Mouse (Mus musculus): ENCODE results near the gene Gale. TPM values are rescaled to one million over a fixed set of nuclear protein-coding genes. Genes with fewer than 3 reads are reported as not detected.

Gene Gale
- polyA plus RNA-seq, 1 experiment from 2014 or later: 38.5 TPM

- H3K9ac ChIP-seq: no peak overlapping the region
- no peak for ATAC-seq (ENCODE audit: insufficient number of reproducible peaks, insufficient read depth, low FRiP score, low TSS enrichment, low read depth)
- peaks cover 10% of the 10 kb centered on the region; the same call in 1 of the 2 replicates for H3K9me3 ChIP-seq
Measured at GRCm38 (mm10) chr4:135993941-135994340, 30.4 kb downstream of the Gale start.

GRCm38 (mm10) chr4:135995118-135995517, 31.6 kb downstream of the Gale start:
- peaks cover 10% of the 10 kb centered on the region; the same call in 1 of the 2 replicates for H3K9me3 ChIP-seq
- 80% methylated on average over 4 of the region's 4 CpGs for WGBS
- ATAC-seq (ENCODE audit: insufficient number of reproducible peaks, insufficient read depth, low FRiP score, low TSS enrichment, low read depth): no peak

More at GRCm38 (mm10) chr4:135993941-135994340, 30.4 kb downstream of the Gale start:
- H3K27me3 ChIP-seq: no peaks in the 10 kb centered on the region
- no peak overlapping the region for H3K27ac ChIP-seq
- H3K4me2 ChIP-seq: no peak overlapping the region
- no peaks in the 10 kb centered on the region for H3K36me3 ChIP-seq
- H3K4me3 ChIP-seq: no peak overlapping the region
- H3K4me1 ChIP-seq: no peaks in the 10 kb centered on the region
- 95% methylated on average over 6 of the region's 6 CpGs for WGBS

GRCm38 (mm10) chr4:136004107-136004675, 40.7 kb downstream of the Gale start:
- H3K27ac ChIP-seq: no peak overlapping the region
- H3K9ac ChIP-seq: no peak overlapping the region
- WGBS: 89% methylated on average over 5 of the region's 5 CpGs
- no peaks in the 10 kb centered on the region for H3K27me3 ChIP-seq
- no peak overlapping the region for H3K4me2 ChIP-seq
- no peaks in the 10 kb centered on the region for H3K9me3 ChIP-seq
- H3K4me3 ChIP-seq: no peak overlapping the region
- H3K36me3 ChIP-seq: peaks cover 78% of the 10 kb centered on the region
- no peaks in the 10 kb centered on the region for H3K4me1 ChIP-seq
- ATAC-seq (ENCODE audit: insufficient number of reproducible peaks, insufficient read depth, low FRiP score, low TSS enrichment, low read depth): no peak

More at GRCm38 (mm10) chr4:135995118-135995517, 31.6 kb downstream of the Gale start:
- Histone ChIP-seq H3K4me3 (no peak overlapping the region), H3K27me3 (no peaks in the 10 kb centered on the region), H3K4me1 (no peaks in the 10 kb centered on the region), H3K9ac (no peak overlapping the region), H3K36me3 (no peaks in the 10 kb centered on the region), H3K27ac (no peak overlapping the region), H3K4me2 (no peak overlapping the region)

- WGBS: 88% methylated on average over 2 of the region's 2 CpGs
- ATAC-seq (ENCODE audit: insufficient number of reproducible peaks, insufficient read depth, low FRiP score, low TSS enrichment, low read depth): no peak
- no peak overlapping the region for H3K27ac ChIP-seq
- H3K4me3 ChIP-seq: no peak overlapping the region
- no peak overlapping the region for H3K4me2 ChIP-seq
- no peaks in the 10 kb centered on the region for H3K9me3 ChIP-seq
- H3K4me1 ChIP-seq: no peaks in the 10 kb centered on the region
- no peaks in the 10 kb centered on the region for H3K27me3 ChIP-seq
- H3K9ac ChIP-seq: no peak overlapping the region
- H3K36me3 ChIP-seq: peaks cover 86% of the 10 kb centered on the region
Measured at GRCm38 (mm10) chr4:136004921-136005320, 41.4 kb downstream of the Gale start.

- Histone ChIP-seq H3K36me3 (peaks cover 94% of the 10 kb centered on the region), H3K4me2 (no peak overlapping the region), H3K27me3 (no peaks in the 10 kb centered on the region), H3K27ac (no peak overlapping the region), H3K4me3 (no peak overlapping the region), H3K4me1 (no peaks in the 10 kb centered on the region), H3K9me3 (no peaks in the 10 kb centered on the region), H3K9ac (no peak overlapping the region)
- WGBS: 92% methylated on average over 3 of the region's 3 CpGs
- ATAC-seq (ENCODE audit: insufficient number of reproducible peaks, insufficient read depth, low FRiP score, low TSS enrichment, low read depth): no peak
Measured at GRCm38 (mm10) chr4:136006821-136007220, 43.3 kb downstream of the Gale start.

GRCm38 (mm10) chr4:136008782-136009447, 45.4 kb downstream of the Gale start:
- H3K4me2 ChIP-seq: no peak overlapping the region
- H3K4me3 ChIP-seq: no peak overlapping the region
- peaks cover 92% of the 10 kb centered on the region for H3K36me3 ChIP-seq
- H3K9me3 ChIP-seq: no peaks in the 10 kb centered on the region
- no peak overlapping the region for H3K9ac ChIP-seq
- WGBS: 89% methylated on average over 8 of the region's 8 CpGs
- ATAC-seq (ENCODE audit: insufficient number of reproducible peaks, insufficient read depth, low FRiP score, low TSS enrichment, low read depth): no peak
- no peaks in the 10 kb centered on the region for H3K27me3 ChIP-seq
- no peak overlapping the region for H3K27ac ChIP-seq
- H3K4me1 ChIP-seq: no peaks in the 10 kb centered on the region

GRCm38 (mm10) chr4:136010586-136010985, 47.1 kb downstream of the Gale start:
- Histone ChIP-seq H3K9me3 (no peaks in the 10 kb centered on the region), H3K27ac (no peak overlapping the region), H3K36me3 (peaks cover 79% of the 10 kb centered on the region), H3K9ac (no peak overlapping the region), H3K4me1 (no peaks in the 10 kb centered on the region), H3K27me3 (no peaks in the 10 kb centered on the region), H3K4me2 (no peak overlapping the region), H3K4me3 (no peak overlapping the region)
- WGBS: 89% methylated on average over 4 of the region's 4 CpGs
- ATAC-seq (ENCODE audit: insufficient number of reproducible peaks, insufficient read depth, low FRiP score, low TSS enrichment, low read depth): no peak

GRCm38 (mm10) chr4:136016059-136016602, 52.6 kb downstream of the Gale start:
- ATAC-seq (ENCODE audit: insufficient number of reproducible peaks, insufficient read depth, low FRiP score, low TSS enrichment, low read depth): no peak
- no peak overlapping the region for H3K9ac ChIP-seq
- 76% methylated on average over 3 of the region's 3 CpGs for WGBS
- H3K4me1 ChIP-seq: peaks cover 11% of the 10 kb centered on the region
- H3K9me3 ChIP-seq: no peaks in the 10 kb centered on the region
- peaks cover 28% of the 10 kb centered on the region for H3K36me3 ChIP-seq
- H3K4me3 ChIP-seq: no peak overlapping the region
- H3K27me3 ChIP-seq: no peaks in the 10 kb centered on the region
- no peak overlapping the region for H3K4me2 ChIP-seq
- H3K27ac ChIP-seq: no peak overlapping the region

Other genes starting within 250 kb of the Gale start
- gene Il22ra1, start 235.6 kb upstream of the Gale start, polyA plus RNA-seq (2015; fragmentation: Nextera tagmentation; extraction: Ambion mirVana): 0.17 and 0.18 TPM in 2 replicates
- gene Myom3, start 204.0 kb upstream of the Gale start, polyA plus RNA-seq (2015; fragmentation: Nextera tagmentation; extraction: Ambion mirVana): 0.66 and 0.67 TPM in 2 replicates
- gene Srsf10, start 108.0 kb upstream of the Gale start, polyA plus RNA-seq (2015; fragmentation: Nextera tagmentation; extraction: Ambion mirVana): 324 and 327 TPM in 2 replicates
- 183 and 196 TPM in 2 replicates for gene Pnrc2, start 89.9 kb upstream of the Gale start, polyA plus RNA-seq (2015; fragmentation: Nextera tagmentation; extraction: Ambion mirVana)
- 0.51 and 0.55 TPM in 2 replicates for gene Cnr2, start 68.3 kb upstream of the Gale start, polyA plus RNA-seq (2015; fragmentation: Nextera tagmentation; extraction: Ambion mirVana)
- gene Fuca1, start 43.0 kb upstream of the Gale start, polyA plus RNA-seq (2015; fragmentation: Nextera tagmentation; extraction: Ambion mirVana): 66.6 and 75.1 TPM in 2 replicates
- 80.3 and 82.0 TPM in 2 replicates for gene Hmgcl, start 17.3 kb upstream of the Gale start, polyA plus RNA-seq (2015; fragmentation: Nextera tagmentation; extraction: Ambion mirVana)
- 105 and 117 TPM in 2 replicates for gene Lypla2, start 8.9 kb downstream of the Gale start, polyA plus RNA-seq (2015; fragmentation: Nextera tagmentation; extraction: Ambion mirVana)
- gene Pithd1, start 23.5 kb downstream of the Gale start, polyA plus RNA-seq (2015; fragmentation: Nextera tagmentation; extraction: Ambion mirVana): 59.5 and 59.9 TPM in 2 replicates
- gene Eloa, start 58.0 kb downstream of the Gale start, polyA plus RNA-seq (2015; fragmentation: Nextera tagmentation; extraction: Ambion mirVana): 42.5 and 43.0 TPM in 2 replicates
- 447 and 551 TPM in 2 replicates for gene Rpl11, start 89.7 kb downstream of the Gale start, polyA plus RNA-seq (2015; fragmentation: Nextera tagmentation; extraction: Ambion mirVana)
- gene Id3, start 179.8 kb downstream of the Gale start, polyA plus RNA-seq (2015; fragmentation: Nextera tagmentation; extraction: Ambion mirVana): 540 and 613 TPM in 2 replicates
- gene E2f2, start 208.7 kb downstream of the Gale start, polyA plus RNA-seq (2015; fragmentation: Nextera tagmentation; extraction: Ambion mirVana): 6.4 and 7.1 TPM in 2 replicates
- gene Asap3, start 242.6 kb downstream of the Gale start, polyA plus RNA-seq (2015; fragmentation: Nextera tagmentation; extraction: Ambion mirVana): 10.9 and 11.6 TPM in 2 replicates

All from embryonic facial prominence, embryonic 13.5 days (tissue).